Mouse (Mus musculus) liver, adult 2 months (tissue): ENCODE measurements around the gene Ubtd2. TPM values are rescaled to one million over a fixed set of nuclear protein-coding genes. Genes with fewer than 3 reads are reported as not detected.

Experiments
- DNase-seq: peaks from one replicate; pipeline ENCODE4 v3.0.0-alpha.2; 2011; ENCODE audit warnings: low read depth, low spot score; ENCODE audit errors: extremely low read depth
- H3K27ac ChIP-seq: fragments of 200-500 bp; replicated peaks from 2 replicates; pipeline ENCODE4 v1.5.1; 2012; ENCODE audit warnings: low read depth, mild to moderate bottlenecking, control low read depth, inconsistent platforms, low read length; ENCODE audit not compliant: insufficient read depth
- H3K27me3 ChIP-seq: fragments of 200-500 bp; 2 replicates; pipeline ENCODE4 v1.6.1; 2012; ENCODE audit warnings: mild to moderate bottlenecking, moderate library complexity, low read length, inconsistent platforms; ENCODE audit not compliant: control insufficient read depth, insufficient read depth
- H3K36me3 ChIP-seq: fragments of 200-500 bp; 2 replicates; pipeline ENCODE4 v1.6.1; 2012; ENCODE audit warnings: low read length, inconsistent platforms; ENCODE audit not compliant: control insufficient read depth, insufficient read depth
- H3K4me1 ChIP-seq: fragments of 200-500 bp; 2 replicates; pipeline ENCODE4 v1.6.1; 2011; ENCODE audit warnings: low read length; ENCODE audit not compliant: control insufficient read depth, insufficient read depth
- H3K4me3 ChIP-seq: fragments of 200-500 bp; 2 replicates; pipeline ENCODE4 v1.5.1; 2011; ENCODE audit warnings: low read depth, mild to moderate bottlenecking, control low read depth, low read length, moderate library complexity; ENCODE audit not compliant: insufficient read depth
- H3K79me2 ChIP-seq: fragments of 200-500 bp; 2 replicates; pipeline ENCODE4 v1.6.1; 2012; ENCODE audit warnings: inconsistent platforms, mild to moderate bottlenecking, low read length, moderate library complexity; ENCODE audit not compliant: control insufficient read depth, insufficient read depth
- H3K9ac ChIP-seq: fragments of 200-500 bp; 2 replicates; pipeline ENCODE4 v1.6.1; 2012; ENCODE audit warnings: low read depth, mild to moderate bottlenecking, control low read depth, inconsistent platforms, low read length
- CTCF ChIP-seq: fragments of 200-500 bp; IDR thresholded peaks from 2 replicates; pipeline ENCODE4 v1.5.1; 2011; ENCODE audit warnings: low read depth, low read length, control low read depth
- POLR2A ChIP-seq: fragments of 200-500 bp; IDR thresholded peaks from 2 replicates; pipeline ENCODE4 v1.6.1; 2011; ENCODE audit warnings: low read length, control low read depth; ENCODE audit not compliant: insufficient read depth; ENCODE audit errors: extremely low read depth
- WGBS: fragments of 180-500 bp; shearing (Covaris S2); methylation state at CpG from one replicate; pipeline ENCODE4 v1.1.7; 2018; 5-methylcytosine and 5-hydroxymethylcytosine counted together
- polyA plus RNA-seq: library from polyadenylated mRNA; depleted of rRNA; stranded (reverse); fragments of >200 nt; gene quantifications from 2 replicates; pipeline ENCODE4 v1.2.3, GENCODE M21; 2012
- total RNA-seq: library from RNA; depleted of rRNA; stranded (reverse); fragments of >200 nt; gene quantifications from 2 replicates; pipeline ENCODE4 v1.2.3, GENCODE M21; 2014

Gene Ubtd2
- total and polyA plus RNA-seq, 2 experiments, result 1.5 to 1.8 TPM

- no peaks in the 10 kb centered on the region for H3K79me2 ChIP-seq
- H3K27ac ChIP-seq, result no peak overlapping the region
- no peaks in the 10 kb centered on the region for H3K27me3 ChIP-seq
- WGBS, result 86% methylated on average over 5 of the region's 5 CpGs
- peaks cover 2% of the 10 kb centered on the region; the same call in 1 of the 2 replicates for H3K4me1 ChIP-seq
- DNase-seq, result no peak
- TF ChIP-seq CTCF (no peak), POLR2A (no peak)
- no peak overlapping the region for H3K4me3 ChIP-seq
- no peaks in the 10 kb centered on the region for H3K36me3 ChIP-seq
- H3K9ac ChIP-seq, result no peak overlapping the region
Observed at GRCm38 (mm10) chr11:32488808-32489670, 33.9 kb downstream of the Ubtd2 start.

DNA sequence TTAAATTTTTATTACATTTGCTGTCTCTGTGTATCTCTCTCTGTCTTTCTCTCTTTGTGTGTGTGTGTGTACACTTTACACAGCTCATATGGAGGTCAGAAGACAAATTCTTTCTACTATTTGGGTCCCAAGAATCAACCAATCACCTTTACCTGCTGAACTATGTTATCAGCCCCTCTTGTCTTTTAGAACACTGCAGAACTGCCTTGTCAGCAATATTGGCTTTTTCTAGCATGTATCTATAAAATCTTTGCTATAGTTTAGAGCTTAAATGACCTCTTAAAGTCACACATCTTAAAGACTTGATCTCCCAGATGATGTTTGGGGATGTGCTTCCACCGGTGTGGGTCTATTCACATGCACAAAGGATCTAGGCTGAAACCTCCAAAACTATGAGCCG is 35.9 kb downstream of the Ubtd2 start:
- TF ChIP-seq CTCF (no peak), POLR2A (no peak)
- H3K9ac ChIP-seq, result no peak overlapping the region
- no peak overlapping the region for H3K4me3 ChIP-seq
- WGBS, result 96% methylated on average over 2 of the region's 2 CpGs
- no peaks in the 10 kb centered on the region for H3K36me3 ChIP-seq
- no peaks in the 10 kb centered on the region for H3K27me3 ChIP-seq
- no peaks in the 10 kb centered on the region for H3K79me2 ChIP-seq
- no peak for DNase-seq
- H3K27ac ChIP-seq, result no peak overlapping the region
- peaks cover 2% of the 10 kb centered on the region; the same call in 1 of the 2 replicates for H3K4me1 ChIP-seq

GRCm38 (mm10) chr11:32493312-32493711 is 38.1 kb downstream of the Ubtd2 start:
- no peak for TF ChIP-seq POLR2A
- no peak for TF ChIP-seq CTCF
- peak; percentile 61 for DNase-seq
- H3K4me3 ChIP-seq, result no peak overlapping the region

GRCm38 (mm10) chr11:32495283-32495682 is 40.1 kb downstream of the Ubtd2 start:
- TF ChIP-seq POLR2A (no peak), CTCF (no peak)
- 85% methylated on average over 2 of the region's 2 CpGs for WGBS
- no peak for DNase-seq
- Histone ChIP-seq H3K79me2 (no peaks in the 10 kb centered on the region), H3K4me1 (peaks cover 2% of the 10 kb centered on the region; the same call in 1 of the 2 replicates), H3K27me3 (no peaks in the 10 kb centered on the region), H3K9ac (no peak overlapping the region), H3K27ac (no peak overlapping the region), H3K4me3 (no peak overlapping the region), H3K36me3 (no peaks in the 10 kb centered on the region)

More at GRCm38 (mm10) chr11:32493312-32493711, 38.1 kb downstream of the Ubtd2 start:
- Histone ChIP-seq H3K9ac (no peak overlapping the region), H3K36me3 (no peaks in the 10 kb centered on the region), H3K79me2 (no peaks in the 10 kb centered on the region), H3K4me1 (peaks cover 2% of the 10 kb centered on the region; the same call in 1 of the 2 replicates), H3K27ac (no peak overlapping the region), H3K27me3 (no peaks in the 10 kb centered on the region)

GRCm38 (mm10) chr11:32498757-32499535 is 43.8 kb downstream of the Ubtd2 start:
- no peak for DNase-seq
- TF ChIP-seq CTCF (no peak), POLR2A (no peak)
- Histone ChIP-seq H3K79me2 (no peaks in the 10 kb centered on the region), H3K36me3 (no peaks in the 10 kb centered on the region), H3K27me3 (no peaks in the 10 kb centered on the region), H3K4me3 (no peak overlapping the region), H3K27ac (no peak overlapping the region), H3K4me1 (no peaks in the 10 kb centered on the region), H3K9ac (no peak overlapping the region)
- 86% methylated on average over 7 of the region's 7 CpGs for WGBS
